Mouse (Mus musculus) brown adipose tissue, adult 24 weeks (tissue): ENCODE results near the gene B4galt7. TPM values are rescaled to one million over a fixed set of nuclear protein-coding genes. Genes with fewer than 3 reads are reported as not detected.
"Not testable (repeated sequence)": the region's sequence is repeated elsewhere in the genome, so short reads cannot be mapped to it uniquely, and the experiment has no call there.

ENCODE experiments used
- H3K27ac ChIP-seq: fragments of 200-500 bp; replicated peaks from 2 replicates; pipeline ENCODE4 v1.5.1; 2012; ENCODE audit warnings: low read depth, mild to moderate bottlenecking, low read length
- H3K4me1 ChIP-seq: fragments of 200-500 bp; 2 replicates; pipeline ENCODE4 v1.6.1; 2012; ENCODE audit warnings: low read length, mixed read lengths; ENCODE audit not compliant: control insufficient read depth, insufficient read depth, insufficient read length
- H3K4me3 ChIP-seq: fragments of 200-500 bp; 2 replicates; pipeline ENCODE4 v1.5.1; 2012; ENCODE audit warnings: low read depth, mild to moderate bottlenecking, low read length, moderate library complexity; ENCODE audit not compliant: insufficient read depth
- polyA plus RNA-seq: library from polyadenylated mRNA; stranded (reverse); fragments of >200 nt; gene quantifications from 2 replicates; pipeline ENCODE4 v1.2.4, GENCODE M21; 2012; ENCODE audit not compliant: missing spikeins, insufficient read depth, insufficient read length

B4galt7 gene
- polyA plus RNA-seq, 1 experiment = 5.9 TPM

DNA sequence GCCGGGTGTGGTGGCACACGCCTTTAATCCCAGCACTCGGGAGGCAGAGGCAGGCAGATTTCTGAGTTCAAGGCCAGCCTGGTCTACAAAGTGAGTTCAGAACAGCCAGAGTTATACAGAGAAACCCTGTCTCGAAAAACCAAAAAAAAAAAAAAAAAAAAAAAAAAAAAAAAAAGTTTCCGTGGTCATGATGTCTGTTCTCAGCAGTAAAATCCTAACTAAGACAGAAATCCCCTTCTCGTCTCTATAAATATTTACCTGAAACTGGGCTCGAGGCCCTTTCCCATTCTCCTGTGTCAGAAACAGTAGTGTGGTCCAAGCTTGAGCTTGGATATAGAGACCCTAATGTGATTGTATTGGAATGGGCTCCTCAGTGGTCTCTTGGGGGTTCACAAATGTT, 22.8 kb upstream of the B4galt7 start:
- not testable (repeated sequence) for H3K27ac ChIP-seq, H3K4me3 ChIP-seq, H3K4me1 ChIP-seq

DNA sequence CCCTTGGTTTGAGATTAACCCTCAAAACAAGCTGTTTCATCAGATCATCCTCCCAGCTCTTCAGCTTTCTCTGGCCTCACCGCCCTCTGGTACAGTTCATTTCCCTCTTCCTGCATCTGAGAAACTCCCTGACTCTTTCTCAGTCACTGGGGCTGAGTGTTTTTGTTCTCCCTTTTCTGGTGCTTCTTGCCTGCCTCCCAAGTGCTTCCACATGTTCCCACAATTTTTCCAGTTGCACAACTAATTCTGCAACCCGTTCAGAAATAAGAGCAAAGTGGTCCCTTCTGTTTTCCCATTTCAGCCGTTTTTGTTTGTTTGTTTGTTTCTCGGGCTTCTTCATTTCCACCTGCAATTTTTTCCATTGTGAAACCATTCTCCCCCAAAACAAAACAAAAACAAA, 21.6 kb upstream of the B4galt7 start:
- Histone ChIP-seq H3K4me1 (no peaks in the 10 kb centered on the region), H3K4me3 (no peak overlapping the region), H3K27ac (no peak overlapping the region)

DNA sequence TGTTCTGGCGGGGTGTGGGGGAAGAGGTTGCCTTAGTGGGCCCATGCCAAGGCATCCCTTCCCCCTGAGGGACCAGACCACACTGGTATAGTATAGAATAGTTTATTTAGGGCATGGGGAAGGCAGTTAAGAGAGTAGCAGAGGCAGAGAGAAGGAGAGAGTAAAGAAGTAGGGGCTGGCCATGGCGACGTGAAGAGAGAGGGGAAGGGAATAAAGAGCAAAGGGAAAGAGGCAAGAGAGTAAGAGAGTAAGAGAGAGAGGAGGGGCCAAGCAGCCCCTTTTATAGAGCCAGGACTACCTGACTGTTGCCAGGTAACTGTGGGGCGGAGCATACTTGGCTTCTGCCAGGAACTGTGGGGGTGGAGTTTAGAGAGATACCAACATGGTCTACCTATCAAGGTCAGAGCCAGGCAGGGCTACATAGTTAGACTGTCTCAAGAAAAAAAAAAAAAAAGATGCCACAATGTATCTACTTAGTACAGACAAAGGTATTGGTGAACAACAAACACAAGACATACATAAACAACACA, 7.7 kb upstream of the B4galt7 start:
- Histone ChIP-seq H3K4me3 (no peak overlapping the region), H3K27ac (no peak overlapping the region), H3K4me1 (no peaks in the 10 kb centered on the region)

DNA sequence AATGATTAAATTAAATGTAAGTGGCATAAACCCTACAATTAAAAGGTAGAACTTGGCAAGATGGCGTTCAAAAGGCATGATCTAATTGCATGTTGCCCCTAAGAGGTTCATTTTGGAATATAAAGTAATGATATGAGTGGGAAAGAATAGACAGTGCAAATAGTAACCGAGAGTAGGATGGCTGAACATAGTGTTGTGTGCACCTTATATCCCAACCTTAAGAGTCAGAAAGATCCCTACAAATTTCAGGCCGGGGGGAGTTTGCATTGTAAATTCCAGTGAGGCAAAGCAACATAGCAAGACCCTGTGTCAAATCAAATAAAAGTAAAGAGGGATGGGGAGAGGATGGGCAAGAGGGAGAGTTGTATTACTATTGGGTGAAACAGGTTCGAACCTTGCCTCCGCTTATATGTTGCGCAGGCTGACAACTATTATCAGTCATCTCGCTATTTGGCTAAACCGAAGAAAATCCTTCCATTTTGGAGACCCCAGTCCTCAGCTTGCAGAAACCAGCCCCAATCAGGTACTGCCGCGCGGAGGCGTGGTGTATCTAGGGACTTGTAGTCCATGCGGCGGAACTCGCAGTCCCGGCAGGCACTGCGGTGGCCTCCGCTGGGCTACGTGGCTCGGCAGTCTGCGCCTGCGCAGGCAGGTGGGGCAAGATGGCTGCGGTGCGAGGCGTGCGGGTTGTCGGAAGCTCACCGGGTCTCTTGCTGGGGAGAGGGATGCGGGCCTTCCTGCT, 7.0 kb upstream of the B4galt7 start:
- Histone ChIP-seq H3K4me3 (peak overlapping the region; percentile 75), H3K4me1 (no peaks in the 10 kb centered on the region), H3K27ac (no peak overlapping the region; the same call in 1 of the 2 replicates)

DNA sequence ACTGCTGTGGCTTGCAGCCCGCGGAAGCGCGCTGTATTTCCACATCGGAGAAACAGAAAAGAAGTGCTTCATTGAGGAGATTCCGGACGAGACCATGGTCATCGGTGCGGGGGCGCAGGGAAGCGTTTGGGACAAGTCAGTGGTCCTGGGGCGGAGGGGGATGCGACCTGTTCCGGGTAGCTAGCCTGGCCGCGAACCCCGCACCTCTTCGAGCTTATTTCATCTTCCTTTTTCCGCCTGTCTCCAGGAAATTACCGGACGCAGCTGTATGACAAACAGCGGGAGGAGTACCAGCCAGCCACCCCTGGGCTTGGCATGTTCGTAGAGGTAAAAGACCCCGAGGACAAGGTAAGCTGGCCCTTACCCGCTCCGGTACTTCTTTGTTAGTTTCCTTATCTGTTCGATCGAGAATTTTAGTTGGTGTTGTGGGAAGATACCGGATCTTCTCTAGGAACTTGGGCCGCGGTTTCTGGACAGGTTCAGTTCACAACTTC, 6.4 kb upstream of the B4galt7 start:
- Histone ChIP-seq H3K4me1 (no peaks in the 10 kb centered on the region), H3K27ac (no peak overlapping the region; the same call in 1 of the 2 replicates), H3K4me3 (peak overlapping the region; percentile 75)

DNA sequence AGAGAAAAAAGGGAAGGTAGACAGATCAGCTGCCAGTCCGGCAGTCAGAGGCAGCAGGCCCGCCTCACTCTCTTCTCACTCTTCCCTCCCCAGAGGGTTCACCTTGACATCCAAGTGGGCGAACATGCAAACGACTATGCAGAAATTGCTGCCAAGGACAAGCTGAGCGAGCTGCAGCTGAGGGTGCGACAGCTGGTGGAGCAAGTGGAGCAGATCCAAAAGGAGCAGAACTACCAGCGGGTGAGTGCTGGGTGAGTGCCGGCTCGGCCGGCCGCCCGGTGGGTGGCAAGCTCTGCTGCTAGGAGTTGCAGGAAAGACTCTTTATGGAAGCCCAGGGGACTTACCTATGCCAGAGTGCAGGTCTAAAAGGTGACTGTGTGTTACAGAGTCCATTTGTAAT, 4.3 kb upstream of the B4galt7 start:
- Histone ChIP-seq H3K4me1 (peaks cover 3% of the 10 kb centered on the region; the same call in 1 of the 2 replicates), H3K27ac (no peak overlapping the region), H3K4me3 (no peak overlapping the region)

DNA sequence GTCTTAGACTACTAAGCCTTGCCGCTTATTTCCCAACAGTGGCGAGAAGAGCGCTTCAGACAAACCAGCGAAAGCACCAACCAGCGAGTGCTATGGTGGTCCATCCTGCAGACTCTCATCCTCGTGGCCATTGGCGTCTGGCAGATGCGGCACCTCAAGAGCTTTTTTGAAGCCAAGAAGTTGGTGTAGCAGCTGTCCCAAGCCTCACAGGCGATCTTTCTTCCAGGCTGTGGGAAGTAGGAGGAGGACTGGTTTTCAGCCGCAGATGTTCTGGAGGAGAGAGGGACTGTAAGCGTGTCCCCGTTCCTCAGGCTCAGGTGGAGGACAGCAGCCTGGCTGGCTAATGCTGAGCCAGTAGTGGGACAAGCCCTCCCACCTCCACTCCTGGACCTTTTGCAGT, 2.9 kb upstream of the B4galt7 start:
- no peak overlapping the region for H3K27ac ChIP-seq
- no peak overlapping the region for H3K4me3 ChIP-seq
- H3K4me1 ChIP-seq = peaks cover 6% of the 10 kb centered on the region; the same call in 1 of the 2 replicates

DNA sequence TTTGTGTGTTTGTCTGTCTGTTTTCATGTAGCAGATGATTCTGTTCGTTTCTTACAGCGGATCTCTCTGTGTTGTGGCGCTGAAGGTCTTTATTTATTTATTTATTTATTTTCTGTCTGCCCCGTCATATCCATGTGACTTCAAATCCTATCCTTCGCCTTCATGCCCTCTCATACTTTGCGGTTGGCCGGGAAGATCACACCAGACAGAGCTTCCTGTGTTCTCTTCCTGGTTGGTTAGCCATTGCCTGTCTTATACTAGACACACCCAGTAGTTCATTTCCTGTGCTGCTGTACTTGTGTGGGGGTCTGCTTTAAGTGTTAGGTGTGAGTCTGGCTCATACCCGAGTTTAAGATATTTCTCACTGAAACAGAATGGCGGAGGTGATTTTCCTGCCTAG, 961 bp downstream of the B4galt7 start:
- Histone ChIP-seq H3K4me1 (peaks cover 6% of the 10 kb centered on the region; the same call in 1 of the 2 replicates), H3K27ac (0 out of 2 replicates have a peak overlapping the region, but pooled peaks have one; percentile 20), H3K4me3 (peak overlapping the region; percentile 93)

DNA sequence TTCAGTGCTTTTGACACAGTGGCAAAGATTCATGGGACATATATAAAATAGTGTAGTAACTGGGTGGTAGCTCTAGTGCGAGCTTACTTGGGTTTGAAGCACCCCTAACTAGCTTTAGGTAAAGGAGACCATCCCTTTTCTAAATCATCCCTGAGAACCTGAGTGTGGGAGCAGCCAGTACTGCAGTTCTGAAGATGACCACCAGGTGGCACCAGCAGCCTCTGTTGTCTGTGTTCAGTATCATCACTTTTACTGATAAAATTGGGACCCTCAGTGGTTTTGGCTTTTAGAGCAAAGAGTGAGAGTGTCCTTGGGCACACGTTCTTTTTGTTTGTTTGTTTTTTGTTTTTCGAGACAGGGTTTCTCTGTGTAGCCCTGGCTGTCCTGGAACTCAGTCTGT, 1.9 kb downstream of the B4galt7 start:
- Histone ChIP-seq H3K4me3 (no peak overlapping the region), H3K4me1 (peaks cover 6% of the 10 kb centered on the region; the same call in 1 of the 2 replicates), H3K27ac (no peak overlapping the region)

DNA sequence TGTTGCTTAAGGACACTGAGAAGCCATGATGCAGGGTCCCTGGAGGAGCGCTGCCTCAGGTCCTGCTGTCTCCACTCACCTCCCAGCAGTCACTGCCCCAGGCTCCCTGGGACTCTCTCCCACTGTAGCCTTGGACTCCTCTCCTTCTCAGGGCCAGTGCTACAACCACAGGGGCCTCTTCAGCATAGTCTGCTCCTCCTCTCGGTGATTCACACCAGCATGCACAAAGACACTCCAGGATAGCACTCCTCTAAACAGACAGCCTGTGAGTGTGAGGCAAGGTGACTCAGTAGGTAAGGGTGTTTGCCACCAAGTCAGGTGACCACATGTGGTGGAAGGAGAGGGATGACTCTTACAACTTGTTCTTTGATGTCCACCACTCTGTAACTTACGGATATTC, 4.9 kb downstream of the B4galt7 start:
- no peak overlapping the region for H3K27ac ChIP-seq
- H3K4me1 ChIP-seq = peaks cover 2% of the 10 kb centered on the region; the same call in 1 of the 2 replicates
- H3K4me3 ChIP-seq = no peak overlapping the region

DNA sequence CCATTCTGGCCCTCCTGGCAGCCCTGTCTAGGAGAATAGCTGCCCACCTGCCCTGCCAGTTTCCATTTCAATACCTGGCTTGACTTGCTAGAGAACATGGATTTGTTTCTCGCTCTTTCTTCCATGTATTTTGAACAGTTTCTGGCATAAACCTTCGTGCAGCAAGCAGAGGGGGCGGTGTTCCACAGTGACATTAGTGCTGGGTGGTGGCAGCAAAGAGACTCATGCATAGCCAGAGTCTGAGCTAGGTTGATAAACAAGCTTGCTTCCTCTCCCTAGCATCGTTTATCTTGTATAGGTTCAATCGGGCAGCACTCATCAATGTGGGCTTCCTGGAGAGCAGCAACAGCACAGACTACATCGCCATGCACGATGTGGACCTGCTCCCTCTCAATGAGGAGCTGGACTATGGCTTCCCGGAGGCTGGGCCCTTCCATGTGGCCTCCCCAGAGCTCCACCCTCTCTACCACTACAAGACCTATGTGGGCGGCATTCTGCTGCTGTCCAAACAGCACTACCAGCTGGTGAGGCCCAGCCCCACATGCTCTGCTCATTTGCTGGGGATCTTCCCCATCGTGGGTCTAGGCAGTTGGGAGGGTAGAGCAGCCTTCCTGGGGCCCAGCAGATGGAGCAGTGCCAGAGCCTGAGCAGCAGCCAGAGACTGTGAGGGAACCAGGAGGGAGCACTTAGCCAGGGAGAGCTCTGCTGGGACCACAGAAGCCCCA, 7.4 kb downstream of the B4galt7 start:
- no peak overlapping the region for H3K4me3 ChIP-seq
- no peaks in the 10 kb centered on the region for H3K4me1 ChIP-seq
- H3K27ac ChIP-seq = no peak overlapping the region

DNA sequence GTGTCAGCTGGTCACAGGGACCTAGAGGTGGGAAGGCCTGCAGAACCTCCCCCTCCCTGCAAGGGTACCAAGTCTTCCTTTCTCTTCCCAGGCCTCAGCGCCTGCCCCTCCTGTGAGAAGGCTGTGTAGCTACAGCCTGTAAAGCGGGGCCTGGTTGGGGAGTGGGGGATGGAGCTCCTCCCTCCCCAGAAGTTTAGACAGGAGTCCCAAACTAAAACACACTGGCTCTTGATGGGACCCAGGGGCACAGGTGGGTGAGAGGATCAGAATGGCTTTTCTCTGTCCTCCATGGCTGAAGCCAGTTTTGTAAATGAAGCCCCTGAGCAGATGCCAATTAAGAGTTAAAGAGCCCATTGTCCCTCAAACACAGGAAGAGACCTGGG, 7.9 kb downstream of the B4galt7 start:
- H3K4me1 ChIP-seq = no peaks in the 10 kb centered on the region
- H3K27ac ChIP-seq = no peak overlapping the region
- no peak overlapping the region for H3K4me3 ChIP-seq

DNA sequence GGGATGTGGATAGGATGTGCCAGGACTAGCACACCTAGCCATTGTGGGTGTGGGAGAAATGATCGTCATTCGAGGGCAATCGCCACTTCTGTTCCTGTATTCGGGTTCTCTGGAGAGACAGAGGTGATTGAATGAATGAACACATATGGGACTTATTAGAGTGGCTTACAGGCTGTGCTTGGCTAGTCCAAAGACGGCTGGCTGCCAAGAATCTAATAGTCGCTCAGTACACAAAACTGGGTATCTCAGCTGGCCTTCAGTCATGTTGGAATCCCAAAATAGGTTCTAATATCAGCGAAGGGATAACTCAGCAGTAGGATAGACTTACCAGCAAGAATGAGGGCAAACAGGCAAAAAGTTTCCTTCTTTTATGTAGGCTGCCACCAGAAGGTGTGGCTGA, 12.3 kb downstream of the B4galt7 start:
- Histone ChIP-seq H3K4me3 (no peak overlapping the region), H3K4me1 (no peaks in the 10 kb centered on the region), H3K27ac (no peak overlapping the region)

DNA sequence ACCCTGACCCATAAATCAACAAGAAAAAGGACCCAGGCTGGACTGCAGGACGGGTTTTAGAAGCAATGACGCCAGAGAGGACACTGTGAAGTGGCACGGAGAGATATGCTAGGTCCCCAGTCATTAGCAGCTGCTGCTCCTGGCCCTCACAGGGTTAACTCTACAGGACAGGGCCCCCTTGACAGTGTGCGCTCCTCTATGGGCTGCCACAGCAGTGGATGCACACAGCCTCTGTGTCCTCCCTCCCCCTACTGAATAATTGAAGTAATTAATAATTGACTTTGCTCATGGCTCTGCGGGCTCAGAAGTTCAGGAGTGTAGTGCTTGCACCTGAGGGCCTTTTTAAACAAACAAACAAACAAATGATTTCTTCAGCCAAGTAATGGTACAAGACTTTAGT, 13.8 kb downstream of the B4galt7 start:
- H3K4me1 ChIP-seq = no peaks in the 10 kb centered on the region
- no peak overlapping the region for H3K4me3 ChIP-seq
- H3K27ac ChIP-seq = no peak overlapping the region

DNA sequence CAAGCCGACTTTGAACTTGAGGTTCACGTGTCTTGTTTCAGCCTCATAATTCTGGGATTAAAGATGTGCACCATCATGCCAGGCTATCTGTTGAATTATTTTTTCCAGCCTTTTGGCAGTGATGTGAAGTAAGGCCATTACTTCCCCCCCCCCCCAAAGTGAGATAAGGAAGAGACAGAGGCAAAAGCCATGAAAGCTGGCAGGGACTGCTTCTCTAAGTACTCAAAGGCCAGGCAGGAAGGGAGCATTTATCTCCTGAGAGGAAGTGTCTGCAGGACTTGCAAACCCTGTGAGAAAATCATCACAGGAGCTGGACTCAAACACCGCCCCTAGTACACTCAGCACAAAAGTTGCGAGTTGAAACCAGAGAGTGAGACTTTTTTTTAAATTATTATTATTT, 19.6 kb downstream of the B4galt7 start:
- Histone ChIP-seq H3K27ac (no peak overlapping the region), H3K4me1 (no peaks in the 10 kb centered on the region), H3K4me3 (no peak overlapping the region)
